Mouse (Mus musculus): Measurements from ENCODE around the gene Jph4.

DNA sequence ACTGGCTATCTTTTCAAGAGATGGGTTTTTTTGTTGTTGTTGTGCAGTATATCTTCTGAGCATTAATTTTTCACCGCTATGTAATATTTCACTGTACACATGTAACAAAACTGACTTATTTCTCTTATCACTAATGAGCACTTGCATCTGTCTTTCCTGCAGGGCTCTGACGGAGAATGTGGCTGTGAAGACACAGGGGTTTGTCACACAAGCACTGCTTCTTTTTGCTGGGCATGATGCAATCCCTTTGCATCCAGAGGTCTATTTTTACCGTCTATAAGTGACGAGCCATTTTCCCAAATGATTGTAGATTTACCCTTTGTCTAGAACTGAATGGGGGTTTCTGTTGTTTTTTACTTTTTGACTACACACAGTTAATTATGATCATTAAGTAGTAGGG, 35.4 kb upstream of the Jph4 start:
- TF ChIP-seq CTCF (conservative IDR thresholded peaks at IDR 0.05; ENCODE audit: insufficient read depth, insufficient read length, low read depth, low read length) (no peak), POLR2A (IDR thresholded peaks at IDR 0.05; ENCODE audit: low read depth, low read length) (no peak)
